In the genomic region with DNA sequence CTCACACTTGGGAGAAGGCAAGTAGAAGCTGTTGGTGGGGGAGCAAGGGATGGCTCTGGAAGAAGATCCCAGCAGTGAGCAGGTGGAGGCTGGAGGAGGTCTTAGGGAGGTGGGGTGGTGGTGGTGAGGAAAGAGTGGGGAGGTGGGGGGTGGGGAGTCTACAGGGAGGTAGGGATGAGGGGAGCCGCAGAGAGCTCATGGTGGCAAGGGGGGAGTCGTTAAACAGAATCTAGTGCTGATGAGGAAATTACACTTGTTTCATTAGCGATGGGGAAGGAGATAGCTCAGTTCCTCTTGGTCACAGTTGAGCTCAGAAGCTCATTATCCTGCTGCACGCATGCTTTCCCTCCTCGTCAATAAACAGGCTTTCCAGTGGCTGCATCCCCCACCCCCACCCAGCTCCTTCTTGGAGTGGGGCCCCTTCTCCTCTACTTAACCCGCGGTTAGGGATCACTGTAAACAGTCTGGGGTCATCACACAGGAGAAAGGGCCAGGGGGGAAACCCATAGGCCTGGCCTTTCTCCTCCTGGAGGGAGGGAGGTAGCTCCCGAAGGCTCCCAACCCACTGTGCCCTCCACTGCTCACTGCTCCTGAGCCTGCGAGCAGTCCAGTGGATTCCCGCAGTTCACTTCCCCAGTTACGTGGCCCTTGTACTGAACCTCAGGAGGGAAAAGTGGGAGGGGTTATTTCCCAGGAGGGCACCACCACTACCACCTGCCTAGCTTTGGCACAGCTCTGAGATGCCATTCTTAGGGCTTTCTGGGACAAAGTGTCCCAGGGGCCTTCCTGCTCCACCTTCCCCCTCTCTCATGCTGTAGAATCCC, we compare ENCODE assay signal across 14 mouse cellular contexts.
DNase-seq lines count a peak whose midpoint lies in the region; ATAC-seq and TF ChIP-seq lines count a peak whose summit lies in the region.
"Had no signal": no experiment of that assay in that cellular context is flagged by ENCODE, and none has a peak within 500 bp of the region (broad histone marks: within the 10 kb centered on the region; RNA-seq: fewer than 3 reads in every experiment).

No protein-coding gene starts in this region.

- no peak overlapping the region for H3K4me2 ChIP-seq in intestine, postnatal 0 days (replicated peaks; ENCODE audit: low read depth)

- H3K27ac ChIP-seq in intestine, postnatal 0 days (ENCODE audit: low read depth, low read length) = no peak overlapping the region
- H3K27ac ChIP-seq: left cerebral cortex, adult 2 months; limb, embryonic 15.5 days had no signal

- peaks cover 71% of the 10 kb centered on the region for H3K27me3 ChIP-seq in intestine, postnatal 0 days (replicated peaks; ENCODE audit: control insufficient read depth, insufficient read depth, low read length)

- H3K4me1 ChIP-seq in intestine, postnatal 0 days (replicated peaks; ENCODE audit: control insufficient read depth, insufficient read depth, low read length) = 0 out of 2 replicates have a peak, but pooled peaks cover 5% of the 10 kb centered on the region

- WGBS in intestine, postnatal 0 days = 16% methylated on average over 11 of the region's 11 CpGs

- no peak overlapping the region for H3K4me3 ChIP-seq in intestine, postnatal 0 days (ENCODE audit: low read depth, low read length)
- H3K4me3 ChIP-seq: erythroblast, embryonic 14.5 days; left cerebral cortex, adult 2 months had no signal

- no peak for ATAC-seq in intestine, postnatal 0 days

- H3K9ac ChIP-seq in intestine, postnatal 0 days (ENCODE audit: low read depth, low read length) = no peak overlapping the region
- H3K9ac ChIP-seq: limb, embryonic 15.5 days; lung, embryonic 14.5 days had no signal

- H3K9me3 ChIP-seq in intestine, postnatal 0 days (ENCODE audit: control insufficient read depth) = no peaks in the 10 kb centered on the region
- H3K9me3 ChIP-seq: limb, embryonic 15.5 days had no signal

- no peaks in the 10 kb centered on the region for H3K36me3 ChIP-seq in intestine, postnatal 0 days (ENCODE audit: control insufficient read depth, insufficient read depth)
- H3K36me3 ChIP-seq: limb, embryonic 15.5 days had no signal

- DNase-seq in retina, embryonic 14.5 days (ENCODE audit: low spot score) = peak; percentile 15
- no peak for DNase-seq in retina, postnatal 1 day
- peak; percentile 26 to 50 for DNase-seq in kidney, adult 8-10 months
- peak; percentile 46 to 63 for DNase-seq in kidney, postnatal 4 days
- DNase-seq in lung, postnatal 14 days = no peak
- no peak for DNase-seq in urinary bladder, postnatal 10 days (ENCODE audit: low spot score)
- DNase-seq: adrenal gland, postnatal 25 days; gastrocnemius, postnatal 14 days; lung, embryonic 14.5 days; spleen, adult 18-20 months had no signal

- TF ChIP-seq CTCF in intestine, postnatal 0 days (IDR thresholded peaks at IDR 0.05; ENCODE audit: low read depth) = no peak

Comparison
In these comparisons a context has a peak if more than half of its experiments do, and no peak if none do; other contexts are left out.
1. DNase-seq: peak in retina, embryonic 14.5 days (single experiment), kidney, adult 8-10 months (2 of 2) and kidney, postnatal 4 days (2 of 2); none in retina, postnatal 1 day (single experiment), lung, postnatal 14 days (single experiment) and urinary bladder, postnatal 10 days (single experiment).